Mouse (Mus musculus): ENCODE measurements at regions not wholly inside any gene's neighbourhood (a gene's known extent, or its start where the extent isn't known, plus 50 kb on each side); places are given as distances from the start of the nearest gene placed in this dataset.

DNA sequence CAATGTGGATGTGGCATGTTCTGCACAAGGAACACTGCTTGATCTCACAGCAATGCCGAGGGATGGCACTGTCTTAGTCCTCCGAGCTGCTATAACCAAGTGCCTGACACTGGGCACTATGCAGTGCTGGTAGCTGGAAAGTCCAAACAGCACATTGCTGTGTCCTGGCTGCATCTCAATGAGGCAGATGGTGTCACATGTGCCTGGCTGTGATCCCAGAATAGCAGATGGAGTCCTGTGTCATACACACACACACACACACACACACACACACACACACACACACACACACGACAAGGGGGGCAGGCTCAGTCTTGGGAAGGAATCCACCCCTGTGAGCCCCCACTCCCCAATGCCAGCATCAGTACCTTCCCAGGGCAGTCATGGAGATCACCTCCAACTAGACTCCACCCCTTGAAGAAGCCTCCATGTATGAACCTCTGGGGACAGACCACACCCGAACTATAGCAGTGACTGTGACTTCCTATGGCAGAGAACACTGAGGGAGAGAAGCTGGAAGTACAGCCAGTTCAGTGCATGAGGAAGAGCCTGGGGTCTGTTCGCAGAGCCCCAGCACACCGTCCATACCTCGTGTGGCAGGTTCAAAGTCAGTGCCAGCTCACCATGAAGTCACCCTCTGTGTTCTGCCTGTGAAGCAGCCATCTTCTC, 160.3 kb downstream of the Cryba4 start:
- no peak for DNase-seq (ENCODE audit: extremely low spot score, low spot score)

DNA sequence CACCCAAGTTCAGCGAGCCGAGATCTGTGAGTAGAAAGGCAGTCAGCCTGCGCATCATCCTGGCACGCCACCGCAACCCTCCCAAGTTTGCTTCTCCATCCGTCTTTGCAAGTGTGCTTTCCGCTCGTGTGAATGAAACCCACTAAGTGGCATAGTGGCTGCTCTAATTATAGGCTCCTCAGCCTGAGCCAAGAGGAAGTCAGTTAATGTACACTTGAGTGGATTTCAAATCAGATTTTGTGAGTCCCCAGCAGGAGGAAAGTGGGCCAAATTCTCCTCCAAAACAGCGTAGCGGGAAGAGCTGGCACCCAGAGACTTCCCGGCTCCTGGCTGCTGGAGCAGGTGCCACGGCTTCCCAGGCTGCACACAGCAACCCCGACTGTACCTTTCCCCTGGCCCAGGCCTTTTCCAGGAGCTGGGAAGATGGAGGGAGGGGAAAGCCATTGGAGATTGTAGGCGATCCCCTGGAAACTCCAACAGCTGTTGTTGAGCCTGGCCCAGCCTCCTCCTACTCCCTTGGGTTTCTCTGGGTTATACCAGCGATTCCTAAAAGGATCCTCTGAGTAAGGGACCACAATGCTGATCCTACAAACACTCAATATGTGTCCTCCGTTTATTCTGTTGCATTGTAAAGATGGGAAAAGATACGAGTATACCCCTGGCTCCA, 158.3 kb downstream of the Cryba4 start:
- no peak for DNase-seq (ENCODE audit: extremely low spot score, low spot score)

DNA sequence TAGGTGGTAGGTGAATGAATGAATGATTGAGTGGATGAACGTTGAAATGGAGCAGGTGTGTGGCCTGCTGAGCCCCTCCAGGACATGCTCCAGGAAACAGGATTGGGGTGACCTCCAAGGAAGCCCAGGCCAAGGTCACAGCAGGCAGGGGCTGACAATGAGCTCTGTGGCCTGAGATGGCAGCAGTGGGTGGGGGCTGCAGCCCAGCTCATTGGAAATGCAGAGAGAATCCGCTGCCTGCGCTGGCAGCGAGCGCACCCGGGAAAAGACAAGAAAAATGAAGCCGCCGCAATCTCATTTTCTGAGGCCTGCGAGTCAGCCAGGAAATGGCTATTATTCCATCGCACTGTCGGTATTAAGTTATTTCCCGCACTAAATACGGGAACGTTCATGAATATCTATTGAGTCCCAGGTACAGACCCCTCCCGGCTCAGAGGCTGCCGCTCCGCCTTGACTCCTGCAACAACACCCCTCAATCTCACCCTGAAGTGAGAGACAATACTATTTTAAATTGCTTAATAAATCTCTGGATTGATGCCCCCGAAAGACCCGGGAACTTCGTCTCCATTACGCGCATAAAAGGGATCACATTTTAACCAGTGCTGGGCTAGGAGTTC, 153.7 kb downstream of the Cryba4 start:
- DNase-seq (ENCODE audit: extremely low spot score, low spot score), result no peak

DNA sequence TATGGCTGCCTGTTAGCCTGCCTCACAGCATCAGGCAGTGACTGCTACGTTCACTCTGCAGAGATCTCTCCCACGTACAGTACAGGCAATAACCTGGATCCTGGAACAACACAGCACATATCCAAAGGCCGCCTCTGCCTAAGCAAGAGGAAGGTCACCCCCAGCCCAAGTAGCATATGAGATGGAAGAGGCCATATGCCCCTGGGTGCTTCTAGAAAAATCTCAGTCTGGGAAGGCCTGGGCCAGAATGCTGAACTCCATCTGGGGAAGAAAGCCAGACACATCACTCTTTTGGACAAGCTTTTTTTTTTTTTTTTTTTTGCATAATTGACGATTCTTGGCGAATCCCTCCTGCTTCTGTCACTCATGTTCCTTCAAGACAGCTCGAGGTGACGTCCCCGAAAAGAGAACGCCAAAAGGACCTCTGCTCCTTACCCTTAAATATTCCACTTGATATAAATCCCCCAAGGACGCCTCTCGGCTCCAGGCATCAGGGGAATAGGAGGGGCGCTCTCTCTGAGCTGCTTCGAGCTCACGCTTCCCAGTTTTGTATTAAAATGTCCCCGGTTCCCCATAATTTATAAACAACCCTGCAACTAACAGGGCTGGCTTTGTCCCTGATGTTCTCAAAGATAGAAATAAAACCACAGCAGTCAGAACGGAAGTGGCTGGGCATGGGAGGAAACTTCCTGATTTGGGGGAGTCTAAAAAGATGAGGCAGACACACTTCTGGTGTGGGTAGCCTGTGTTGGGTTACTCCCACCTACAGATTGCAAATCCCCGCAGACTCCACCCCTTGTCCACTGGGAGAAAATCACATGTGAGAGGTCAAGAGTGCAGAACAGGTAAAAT, 150.4 kb downstream of the Cryba4 start:
- no peak for DNase-seq (ENCODE audit: extremely low spot score, low spot score)

DNA sequence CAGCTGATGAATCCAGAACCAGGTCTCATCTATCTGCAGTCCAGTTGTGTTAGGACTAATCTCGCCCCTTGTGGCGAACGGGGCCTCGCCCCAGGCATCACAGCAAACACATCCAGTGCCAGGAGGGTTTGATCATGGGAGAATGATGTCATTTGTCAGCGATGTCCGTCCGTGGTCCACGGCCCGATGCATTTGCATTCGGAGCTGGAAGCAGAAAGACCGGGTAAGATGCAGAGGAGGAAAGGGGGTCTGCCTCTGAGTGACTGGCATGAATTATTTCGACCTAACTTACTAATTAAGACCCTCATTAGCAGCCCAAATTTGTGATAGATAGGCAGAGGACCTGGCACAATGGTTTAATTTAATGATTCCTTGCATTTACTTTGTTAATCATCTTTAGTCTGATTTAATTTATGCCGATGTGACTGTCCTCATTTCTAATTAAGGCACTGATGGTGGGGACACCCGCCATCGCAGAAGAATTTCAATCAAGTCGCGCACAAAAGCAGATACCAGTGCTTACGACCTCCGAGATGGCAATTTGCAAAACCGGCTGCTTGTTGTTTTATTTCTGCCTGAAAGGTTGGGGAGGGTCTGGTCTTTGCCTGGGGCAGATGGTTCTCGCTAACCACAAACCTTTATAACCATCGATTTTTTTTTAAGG, 141.9 kb downstream of the Cryba4 start:
- no peak for DNase-seq (ENCODE audit: extremely low spot score, low spot score)

DNA sequence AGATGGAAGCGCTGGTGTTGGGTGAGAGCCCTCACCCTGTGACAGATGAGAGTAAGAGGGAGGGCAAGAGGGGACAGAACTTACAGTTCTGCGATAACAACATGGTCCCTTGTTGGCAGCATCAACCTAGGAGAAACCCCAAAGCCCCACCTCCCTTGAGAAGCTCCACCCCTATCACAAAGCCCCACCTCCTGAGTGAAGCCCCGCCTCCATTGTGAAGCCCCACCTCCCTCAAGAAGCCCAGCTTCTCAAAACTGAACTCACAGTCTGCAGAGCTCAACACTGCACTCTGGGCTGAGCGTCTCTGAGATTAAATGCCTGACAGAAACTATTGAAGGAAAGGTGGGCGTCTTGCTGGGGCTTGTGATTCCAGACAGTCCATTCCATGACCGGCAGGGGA, 131.6 kb downstream of the Cryba4 start:
- DNase-seq (ENCODE audit: extremely low spot score, low spot score), result no peak

DNA sequence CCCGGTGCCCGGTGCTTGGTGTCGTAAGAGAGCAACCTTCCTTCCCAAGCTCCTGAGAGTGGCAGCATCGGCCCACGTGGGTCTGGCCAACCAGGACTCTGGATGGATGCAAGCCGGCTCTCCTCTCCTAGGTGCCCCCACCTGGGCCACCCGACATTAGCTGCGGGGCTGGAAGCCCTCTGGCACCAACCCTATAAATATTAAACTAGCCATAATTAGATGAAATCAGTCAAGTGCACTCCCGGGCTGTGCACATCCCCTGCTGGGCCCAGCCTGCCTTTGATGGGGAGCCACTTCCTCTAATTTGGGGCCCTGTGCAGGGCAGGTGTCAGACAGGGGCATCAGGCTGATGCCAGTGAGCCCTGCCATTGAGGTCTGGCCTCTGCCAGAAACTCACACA, 130.8 kb downstream of the Cryba4 start:
- no peak for DNase-seq (ENCODE audit: extremely low spot score, low spot score)

DNA sequence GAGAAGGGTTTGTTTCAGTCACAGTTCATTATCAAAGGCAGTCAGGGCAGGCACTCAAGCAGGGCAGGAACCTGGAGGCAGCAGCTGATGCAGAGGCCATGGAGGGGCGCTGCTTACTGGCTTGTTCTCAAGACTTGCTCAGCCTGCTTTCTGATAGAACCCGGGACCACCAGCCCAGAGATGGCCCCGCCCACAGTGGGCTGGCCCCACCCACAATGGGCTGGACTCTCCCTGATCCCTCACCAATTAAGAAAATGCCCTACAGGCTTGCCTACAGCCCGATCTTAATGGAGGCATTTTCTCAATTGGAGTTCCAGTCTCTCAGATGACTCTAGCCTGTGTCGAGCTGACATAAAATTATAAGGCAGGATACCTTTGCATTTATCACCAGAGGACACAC, 129.7 kb downstream of the Cryba4 start:
- no peak for DNase-seq (ENCODE audit: extremely low spot score, low spot score)

DNA sequence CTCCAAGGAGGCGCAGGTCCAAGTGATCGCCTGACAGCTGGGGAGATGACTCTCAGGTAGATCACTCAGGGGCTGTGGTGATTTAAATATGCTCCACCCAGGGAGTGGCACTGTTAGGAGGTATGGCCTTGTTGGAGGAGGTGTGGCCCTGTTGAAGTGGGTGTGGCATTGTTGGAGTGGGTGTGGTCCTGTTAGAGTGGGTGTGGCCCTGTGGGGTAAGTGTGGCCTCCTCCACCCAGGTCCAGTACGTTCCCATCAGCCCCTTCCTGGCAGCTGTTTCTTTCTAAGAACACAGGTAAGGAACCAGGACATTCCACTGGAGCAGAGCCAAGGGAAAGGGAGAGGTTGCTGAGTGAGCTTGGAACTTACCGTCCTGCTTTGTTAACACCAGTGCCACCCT, 125.1 kb downstream of the Cryba4 start:
- DNase-seq (ENCODE audit: extremely low spot score, low spot score), result no peak

DNA sequence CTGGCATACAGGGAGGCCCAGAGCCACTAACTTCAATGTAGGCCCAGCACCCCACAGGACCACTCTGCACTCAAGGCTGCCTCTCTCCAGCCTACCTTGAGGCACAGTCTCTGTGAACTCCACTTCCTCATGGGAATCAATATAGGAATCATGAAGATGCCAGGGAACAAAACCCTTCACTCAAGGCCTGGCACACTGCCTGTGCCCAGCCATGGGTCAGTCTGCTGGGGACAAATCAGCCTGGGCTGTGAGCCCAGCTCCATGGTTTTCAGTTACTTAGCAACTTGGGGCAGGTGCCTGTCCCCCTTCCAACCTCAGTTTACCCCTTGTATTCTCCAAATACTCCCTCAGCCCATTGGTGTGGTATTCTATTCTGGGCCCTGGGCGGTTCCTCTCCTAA, 119.6 kb downstream of the Cryba4 start:
- DNase-seq (ENCODE audit: extremely low spot score, low spot score), result no peak

DNA sequence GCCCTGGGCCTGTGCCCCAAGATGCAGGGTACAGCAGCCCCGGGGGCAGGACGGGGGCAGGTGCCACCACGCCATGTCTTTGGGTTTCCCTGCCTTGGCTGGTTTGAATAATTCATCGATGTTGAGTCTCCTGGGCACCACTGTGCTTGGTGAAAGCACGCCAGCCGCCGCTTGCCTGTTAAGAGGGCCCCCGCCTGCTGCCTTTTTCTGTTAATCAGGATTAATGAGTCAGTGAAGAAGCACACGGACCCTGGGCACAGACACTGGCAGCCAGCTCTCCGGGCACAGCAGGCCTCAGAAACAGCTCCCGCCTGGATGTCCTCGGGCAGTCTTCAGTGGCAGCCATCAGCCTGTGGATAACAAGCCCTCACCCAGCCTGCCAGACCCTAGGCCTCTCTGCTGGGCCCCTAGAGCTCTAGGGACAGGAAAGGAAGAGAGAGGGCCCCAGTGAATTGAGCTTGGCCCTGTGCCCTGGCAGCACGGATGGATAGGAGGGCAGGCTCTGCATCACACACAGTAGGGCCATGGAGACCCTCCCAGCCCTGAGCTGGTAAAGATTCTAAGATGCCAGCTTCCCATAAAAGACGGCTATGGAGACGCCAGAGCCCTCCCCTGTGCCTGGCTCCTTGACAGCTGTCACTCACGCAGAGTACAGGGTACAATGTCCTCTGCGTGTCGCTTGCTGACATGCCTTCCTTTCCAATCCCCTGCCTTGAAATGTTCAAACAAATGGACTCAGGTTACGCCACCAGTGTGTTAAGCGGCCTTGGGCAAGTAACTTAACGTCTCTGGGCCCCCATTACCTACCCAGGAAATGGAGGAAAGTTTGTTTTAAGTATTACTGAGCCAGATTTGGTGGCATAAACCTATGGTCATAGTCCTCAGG, 118.4 kb downstream of the Cryba4 start:
- no peak for DNase-seq (ENCODE audit: extremely low spot score, low spot score)

DNA sequence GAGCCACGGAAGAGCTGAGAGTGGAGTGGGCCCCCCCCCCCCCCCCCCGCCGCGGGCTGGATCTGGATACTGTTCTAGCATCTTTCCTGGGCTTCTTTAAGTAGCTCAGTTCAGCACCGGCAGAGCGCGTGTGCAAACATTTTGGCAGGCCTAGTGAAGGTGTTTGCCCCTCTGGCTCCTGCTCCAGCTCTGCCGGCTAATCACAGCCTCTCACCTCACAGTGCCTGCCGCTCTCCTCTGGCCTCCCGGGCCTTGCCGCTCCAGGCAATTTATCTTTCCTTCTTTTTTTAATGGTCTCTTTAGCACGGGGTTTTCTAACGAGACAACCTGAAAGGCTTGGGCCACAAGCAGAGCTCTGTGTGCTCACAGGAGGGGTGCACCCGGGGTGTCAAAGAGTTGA, 115.7 kb downstream of the Cryba4 start:
- DNase-seq (ENCODE audit: extremely low spot score, low spot score), result no peak

DNA sequence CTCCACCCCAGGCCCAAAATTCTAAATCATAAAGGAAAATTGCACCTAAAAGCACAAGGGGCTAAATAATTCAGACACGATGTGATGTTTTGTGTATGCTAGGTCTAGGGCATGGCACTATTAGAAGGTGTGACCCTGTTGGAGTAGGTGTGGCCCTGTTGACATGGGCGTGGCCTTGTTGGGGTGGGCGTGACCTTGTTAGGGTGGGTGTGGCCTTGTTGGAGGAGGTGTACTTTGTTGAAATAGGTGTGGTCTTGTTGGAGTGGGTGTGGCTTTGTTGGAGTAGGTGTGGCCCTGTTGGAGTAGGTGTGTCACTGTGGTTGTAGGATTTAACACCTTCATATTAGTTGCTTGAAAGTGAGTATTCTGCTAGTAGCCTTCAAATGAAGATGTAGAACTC, 114.1 kb downstream of the Cryba4 start:
- no peak for DNase-seq (ENCODE audit: extremely low spot score, low spot score)

DNA sequence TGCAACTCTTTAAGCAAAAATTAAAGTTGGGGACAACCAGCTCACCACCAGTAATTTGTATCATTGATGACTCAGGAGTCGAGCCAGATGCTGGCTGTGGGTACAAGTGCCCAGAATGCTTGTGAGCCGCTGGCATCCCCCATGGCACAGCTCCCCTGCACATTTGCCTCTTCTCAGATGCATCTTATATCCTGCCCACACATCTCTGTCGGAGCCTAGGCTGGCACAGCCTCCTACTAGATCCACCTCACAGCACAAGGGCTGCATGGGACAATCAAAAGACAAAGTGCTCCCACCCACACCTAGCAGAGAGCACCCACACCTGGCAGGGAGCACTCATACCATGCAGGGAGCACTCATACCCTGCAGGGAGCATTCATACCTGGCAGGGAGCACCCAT, 109.6 kb downstream of the Cryba4 start:
- DNase-seq (ENCODE audit: extremely low spot score, low spot score), result no peak

DNA sequence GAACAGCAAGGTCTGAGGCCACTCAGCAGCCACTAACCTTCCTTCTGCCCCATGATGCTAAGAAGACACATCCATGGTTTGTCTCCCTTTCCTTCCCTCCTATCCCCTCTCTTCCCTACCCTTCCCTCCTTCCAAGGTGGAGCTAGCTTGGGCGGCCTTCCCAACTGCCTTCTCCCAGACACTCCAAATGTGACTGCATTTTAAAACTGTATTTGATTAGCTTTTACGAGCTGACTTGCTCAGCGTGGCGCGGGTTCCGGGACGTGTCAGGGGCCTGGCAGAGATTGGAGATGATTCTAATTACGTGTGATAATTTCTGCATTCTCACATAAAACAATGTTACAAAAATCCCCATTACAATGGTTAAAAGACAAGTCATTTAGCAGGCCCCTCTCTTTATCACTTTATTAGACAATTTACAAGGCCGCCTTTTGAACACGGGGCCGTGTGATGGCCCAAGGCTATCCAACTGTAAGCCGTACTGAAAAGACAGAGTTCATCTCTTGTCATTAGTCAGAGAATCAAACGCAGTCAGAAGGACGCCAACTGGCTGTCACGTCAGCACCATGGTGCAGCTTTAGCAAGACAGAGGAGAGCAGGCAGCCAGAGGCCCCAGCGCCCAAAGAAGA, 108.2 kb downstream of the Cryba4 start:
- no peak for DNase-seq (ENCODE audit: extremely low spot score, low spot score)

DNA sequence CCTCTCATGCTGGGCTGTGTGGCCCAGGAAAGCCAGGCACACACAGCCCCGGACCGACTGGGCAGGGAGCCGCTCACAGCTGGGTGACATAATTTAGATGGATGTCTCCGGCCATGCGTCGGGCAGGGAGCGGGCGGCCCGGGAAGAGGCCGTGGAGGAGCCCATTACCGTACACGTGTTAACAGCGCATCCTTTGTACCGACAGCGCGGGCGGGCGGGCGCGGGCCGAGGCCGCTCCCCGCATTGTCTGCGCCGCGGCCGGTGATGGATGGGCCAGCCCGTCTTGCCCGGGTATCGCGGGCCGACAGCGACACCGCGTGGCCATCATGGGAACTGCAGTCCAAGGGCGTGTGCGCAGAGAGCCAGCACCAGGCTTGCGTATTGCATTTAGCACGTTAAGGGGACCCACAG, 98.6 kb downstream of the Cryba4 start:
- peak; percentile 93 for DNase-seq (ENCODE audit: extremely low spot score, low spot score)

DNA sequence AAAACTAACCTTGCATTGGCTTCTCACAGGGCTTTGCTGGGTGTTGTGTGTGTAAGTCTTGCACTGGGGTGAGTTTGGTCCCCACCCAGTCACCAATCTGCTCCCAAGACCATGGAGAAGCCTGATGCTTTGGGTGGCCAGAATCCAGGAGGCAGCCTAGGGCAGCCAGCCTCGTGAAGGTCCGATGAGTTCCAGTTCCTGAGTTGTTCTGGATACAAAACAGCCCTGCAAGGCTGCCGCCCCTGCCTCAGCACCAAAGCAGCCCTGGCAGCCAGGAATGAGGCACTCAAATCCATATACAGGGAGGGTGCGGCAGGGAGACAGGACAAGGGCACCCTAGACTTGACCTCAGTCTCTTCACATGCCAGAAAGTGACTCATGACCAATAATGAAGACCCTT, 97.7 kb downstream of the Cryba4 start:
- no peak for DNase-seq (ENCODE audit: extremely low spot score, low spot score)

DNA sequence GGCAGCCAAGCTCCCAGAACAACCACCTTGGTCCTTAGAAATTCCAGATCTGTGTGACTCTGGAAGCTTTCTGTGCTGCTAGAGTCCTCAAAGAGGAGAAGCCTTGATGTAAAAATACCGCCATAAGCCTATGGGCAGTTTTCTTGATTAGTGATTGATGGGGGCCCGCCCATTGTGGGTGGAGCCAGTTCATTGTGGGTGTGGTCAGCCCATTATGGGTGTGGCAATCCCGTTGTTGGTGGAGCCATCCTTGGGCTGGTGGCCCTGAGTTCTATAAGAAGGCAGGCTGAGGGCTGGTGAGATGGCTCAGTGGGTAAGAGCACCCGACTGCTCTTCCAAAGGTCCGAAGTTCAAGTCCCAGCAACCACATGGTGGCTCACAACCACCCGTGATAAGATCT, 97.3 kb downstream of the Cryba4 start:
- no peak for DNase-seq (ENCODE audit: extremely low spot score, low spot score)

DNA sequence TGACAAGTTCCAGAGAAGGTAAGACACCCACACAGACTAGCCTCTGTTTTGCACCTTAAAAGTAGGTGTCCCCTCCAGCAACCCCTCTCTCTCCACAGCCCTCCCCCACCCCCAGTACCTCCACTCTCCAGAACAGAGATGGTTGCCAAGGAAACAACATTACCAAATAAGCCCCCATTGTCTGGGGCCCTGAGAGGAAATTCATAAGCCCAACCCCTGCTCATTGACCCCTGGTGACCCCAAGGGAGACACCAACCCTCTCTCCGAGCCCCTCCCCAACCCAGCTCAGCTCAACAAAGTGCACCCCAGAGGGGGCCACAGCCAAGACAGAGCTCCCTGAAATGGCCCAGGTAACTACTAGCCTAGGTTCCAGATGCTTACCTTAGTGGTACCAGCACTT, 96.3 kb downstream of the Cryba4 start:
- DNase-seq (ENCODE audit: extremely low spot score, low spot score), result no peak
